Mouse (Mus musculus) ovary, postnatal 14 days (tissue): ENCODE data around the gene Commd7.

Experiments used
- DNase-seq: peaks from one replicate; pipeline ENCODE4 v3.0.0; 2022; ENCODE audit warnings: low spot score

The Commd7 gene

GRCm38 (mm10) chr2:153622449-153622848 lies 10.1 kb downstream of the Commd7 start:
- DNase-seq, result no peak

DNA sequence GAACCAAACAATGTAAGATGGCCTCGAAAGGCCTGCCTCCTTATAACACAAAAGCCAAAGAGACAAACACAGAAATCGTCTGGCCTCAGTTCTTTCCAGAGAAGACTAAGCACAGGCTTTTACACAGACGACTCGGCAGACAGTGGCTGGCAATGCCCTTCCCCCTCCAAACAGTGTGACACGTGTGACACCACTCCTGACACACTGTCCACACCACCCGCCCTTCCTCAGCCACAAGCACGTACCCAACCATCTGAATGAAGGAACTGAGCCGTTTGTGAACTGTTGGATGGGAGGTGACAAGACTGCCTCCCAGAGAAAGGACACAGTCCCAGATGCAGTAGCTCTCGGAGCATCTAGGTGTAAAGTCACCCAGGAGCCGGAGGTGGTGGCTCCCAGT lies 13.7 kb downstream of the Commd7 start:
- DNase-seq, result no peak

- no peak for DNase-seq
Measured at GRCm38 (mm10) chr2:153618439-153618838, 14.1 kb downstream of the Commd7 start.

GRCm38 (mm10) chr2:153616893-153617292 lies 15.7 kb downstream of the Commd7 start:
- no peak for DNase-seq

- no peak for DNase-seq
Measured at GRCm38 (mm10) chr2:153612594-153613281, 19.8 kb downstream of the Commd7 start.

DNA sequence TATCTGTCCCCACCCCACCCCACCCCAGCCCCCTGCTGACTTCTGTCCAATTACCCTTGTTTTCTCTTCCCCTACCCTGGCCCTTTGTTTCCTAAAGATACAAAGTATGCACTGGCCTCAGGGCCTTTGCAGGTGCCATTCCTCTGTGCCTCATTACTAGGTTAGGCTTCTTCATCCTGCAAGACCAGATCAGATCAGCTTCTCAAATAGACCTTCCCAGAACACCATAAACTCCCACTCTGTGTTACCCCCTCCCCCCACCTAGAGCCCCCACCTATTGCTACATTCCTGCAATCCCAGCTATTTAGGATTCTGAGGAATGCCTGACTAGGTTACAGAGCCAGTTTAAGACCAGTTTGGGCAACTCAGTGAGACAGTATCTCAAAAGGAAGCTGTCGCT lies 20.8 kb downstream of the Commd7 start:
- DNase-seq, result no peak

- no peak for DNase-seq
Measured at GRCm38 (mm10) chr2:153611241-153611630, 21.3 kb downstream of the Commd7 start.

GRCm38 (mm10) chr2:153610426-153611240 lies 21.9 kb downstream of the Commd7 start:
- no peak for DNase-seq

GRCm38 (mm10) chr2:153609548-153609947 lies 23.0 kb downstream of the Commd7 start:
- peak; percentile 94 for DNase-seq

- DNase-seq, result no peak
Measured at GRCm38 (mm10) chr2:153609058-153609457, 23.5 kb downstream of the Commd7 start.

- no peak for DNase-seq
Measured at GRCm38 (mm10) chr2:153607870-153608515, 24.6 kb downstream of the Commd7 start.

GRCm38 (mm10) chr2:153606421-153606820 lies 26.2 kb downstream of the Commd7 start:
- DNase-seq, result no peak

- DNase-seq, result no peak
Measured at GRCm38 (mm10) chr2:153603724-153604123, 28.9 kb downstream of the Commd7 start.

- DNase-seq, result no peak
Measured at GRCm38 (mm10) chr2:153600667-153601648, 31.6 kb downstream of the Commd7 start.

DNA sequence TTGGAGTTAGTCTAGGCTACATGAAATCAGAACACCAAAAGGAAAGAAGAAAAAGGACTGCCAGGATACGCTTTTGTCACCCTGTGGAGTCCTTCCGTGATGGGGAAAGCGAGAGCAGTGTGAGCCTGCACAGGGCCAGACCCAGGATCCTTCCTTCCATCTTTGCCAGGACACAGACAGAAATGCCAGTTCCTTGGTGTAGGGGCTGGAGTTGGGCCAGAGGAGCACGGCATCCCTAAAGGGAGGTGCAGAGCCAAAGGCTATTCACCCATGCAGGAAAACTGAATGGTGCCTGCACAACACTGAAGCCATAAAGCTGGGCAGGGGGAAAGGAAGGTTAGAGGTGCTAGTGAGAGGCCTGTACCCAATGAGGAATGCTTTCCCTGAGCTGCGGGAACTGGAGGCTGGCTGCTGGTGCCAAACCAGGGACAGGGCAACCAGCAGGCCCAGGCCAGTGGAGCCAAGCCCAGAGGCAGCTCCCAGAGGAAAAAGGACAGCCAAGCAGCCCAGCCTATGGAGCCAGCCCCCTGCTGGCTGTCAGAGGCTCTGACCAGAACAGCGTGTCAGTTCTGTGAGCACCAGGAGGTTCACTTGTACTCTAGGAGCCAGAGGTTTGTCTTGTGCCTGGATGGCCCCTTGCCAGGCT lies 32.4 kb downstream of the Commd7 start:
- DNase-seq, result peak; percentile 51

GRCm38 (mm10) chr2:153597626-153598025 lies 35.0 kb downstream of the Commd7 start:
- DNase-seq, result no peak

GRCm38 (mm10) chr2:153597014-153597413 lies 35.6 kb downstream of the Commd7 start:
- no peak for DNase-seq

DNA sequence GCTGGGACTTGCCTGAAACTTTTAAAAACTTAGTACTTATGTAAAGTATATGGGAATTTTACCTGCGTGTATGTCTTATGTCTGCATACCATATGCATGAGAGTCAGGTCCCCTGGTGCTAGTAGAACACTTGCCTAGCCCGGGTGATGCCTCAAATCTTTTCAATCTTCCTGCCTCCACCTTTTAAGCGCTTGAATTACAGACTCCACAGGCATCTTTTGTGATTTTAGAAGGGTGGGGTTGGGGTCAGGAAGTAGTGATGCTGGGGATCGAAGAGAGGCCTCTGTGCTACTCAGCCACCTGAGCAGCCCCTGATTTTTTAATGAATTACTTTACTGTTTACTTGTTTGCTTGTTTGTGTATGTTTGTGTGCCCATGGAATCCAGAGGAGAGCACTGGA lies 37.6 kb downstream of the Commd7 start:
- no peak for DNase-seq

GRCm38 (mm10) chr2:153593186-153593585 lies 39.4 kb downstream of the Commd7 start:
- no peak for DNase-seq

DNA sequence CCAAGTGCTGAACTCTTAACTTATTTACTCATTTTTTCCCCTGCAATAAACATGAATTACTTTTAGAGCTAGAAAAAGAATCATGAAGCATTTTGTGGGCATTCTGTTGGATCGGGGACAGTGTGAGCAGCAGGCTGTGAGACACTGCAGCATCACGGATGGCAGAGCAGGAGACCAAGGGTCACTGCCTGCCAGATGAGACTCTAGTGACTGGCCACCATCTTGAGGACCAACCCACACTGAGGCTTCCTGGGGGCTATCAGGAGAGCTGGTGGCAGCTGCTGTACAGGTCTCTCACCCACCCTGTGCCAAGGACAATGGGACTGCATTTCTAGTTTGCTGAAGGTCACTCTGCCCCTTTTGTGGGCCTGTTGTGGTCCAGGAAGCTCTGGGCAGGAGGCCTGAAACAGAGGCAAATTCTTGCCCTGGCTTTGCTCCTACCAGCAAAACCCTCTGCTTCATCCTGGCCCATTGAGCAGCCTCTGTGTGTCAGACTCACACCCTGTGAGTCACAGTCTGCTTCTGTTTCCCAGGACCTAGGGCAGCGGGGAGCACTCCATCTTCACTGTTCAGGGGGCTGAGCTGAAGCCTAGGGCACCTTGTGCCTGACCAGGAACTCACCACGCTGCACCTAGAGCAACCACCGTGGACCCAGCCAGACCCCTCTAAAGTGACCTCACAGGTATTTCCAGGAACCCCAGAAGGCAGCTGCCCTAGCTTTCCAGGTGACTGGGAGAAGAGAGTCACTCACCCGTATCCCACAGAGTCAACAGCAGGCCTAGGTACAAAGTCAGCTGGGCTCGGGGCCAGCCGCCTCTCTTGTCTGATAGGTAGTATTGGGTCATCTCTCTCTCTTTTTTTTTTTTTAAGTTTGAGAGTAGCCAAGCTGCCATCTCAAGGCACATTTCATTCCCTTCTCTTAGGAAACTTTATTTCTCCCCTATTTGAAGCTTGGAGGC lies 40.2 kb downstream of the Commd7 start:
- DNase-seq, result no peak
